Mouse (Mus musculus): Measurements from ENCODE around the gene Casp6. TPM values are rescaled to one million over a fixed set of nuclear protein-coding genes. Genes with fewer than 3 reads are reported as not detected.

The Casp6 gene
- 14.6 and 16.4 TPM in 2 replicates for polyA plus RNA-seq (2012; rRNA removed)

GRCm38 (mm10) chr3:129901271-129901809 lies at the start of gene Casp6:
TSS of gene Casp6 (plus strand) at chr3:129901425.
- peak; percentile 20 to 50 for DNase-seq (ENCODE audit: extremely low spot score in 1 of 2, low spot score in 1 of 2)

- no peak for DNase-seq (ENCODE audit: extremely low spot score in 1 of 2, low spot score in 1 of 2)
Observed at GRCm38 (mm10) chr3:129862592-129862991, 38.6 kb upstream of the Casp6 start.

- DNase-seq (ENCODE audit: extremely low spot score in 1 of 2, low spot score in 1 of 2), result peak in 1 of 2 experiments; percentile 36
Observed at GRCm38 (mm10) chr3:129863698-129864097, 37.5 kb upstream of the Casp6 start.

GRCm38 (mm10) chr3:129877327-129877726 lies 23.9 kb upstream of the Casp6 start:
- DNase-seq (ENCODE audit: extremely low spot score in 1 of 2, low spot score in 1 of 2), result no peak

- DNase-seq (ENCODE audit: extremely low spot score in 1 of 2, low spot score in 1 of 2), result peak; percentile 79 to 95
Observed at GRCm38 (mm10) chr3:129878405-129879021, 22.7 kb upstream of the Casp6 start, which contains the start of gene Pla2g12a. TSS of gene Pla2g12a (plus strand) at chr3:129878606.

GRCm38 (mm10) chr3:129879131-129879757 lies 22.0 kb upstream of the Casp6 start:
- no peak for DNase-seq (ENCODE audit: extremely low spot score in 1 of 2, low spot score in 1 of 2)

- DNase-seq (ENCODE audit: extremely low spot score in 1 of 2, low spot score in 1 of 2), result no peak
Observed at GRCm38 (mm10) chr3:129879913-129880312, 21.3 kb upstream of the Casp6 start.

GRCm38 (mm10) chr3:129880925-129881593 lies 20.2 kb upstream of the Casp6 start:
- no peak for DNase-seq (ENCODE audit: extremely low spot score in 1 of 2, low spot score in 1 of 2)

- no peak for DNase-seq (ENCODE audit: extremely low spot score in 1 of 2, low spot score in 1 of 2)
Observed at GRCm38 (mm10) chr3:129885577-129885976, 15.6 kb upstream of the Casp6 start.

- DNase-seq (ENCODE audit: extremely low spot score in 1 of 2, low spot score in 1 of 2), result no peak
Observed at GRCm38 (mm10) chr3:129886430-129886829, 14.8 kb upstream of the Casp6 start.

GRCm38 (mm10) chr3:129887779-129888517 lies 13.3 kb upstream of the Casp6 start:
- DNase-seq (ENCODE audit: extremely low spot score in 1 of 2, low spot score in 1 of 2), result no peak

GRCm38 (mm10) chr3:129892003-129892402 lies 9.2 kb upstream of the Casp6 start:
- no peak for DNase-seq (ENCODE audit: extremely low spot score in 1 of 2, low spot score in 1 of 2)

GRCm38 (mm10) chr3:129893143-129893542 lies 8.1 kb upstream of the Casp6 start:
- no peak for DNase-seq (ENCODE audit: extremely low spot score in 1 of 2, low spot score in 1 of 2)

- DNase-seq (ENCODE audit: extremely low spot score in 1 of 2, low spot score in 1 of 2), result no peak
Observed at GRCm38 (mm10) chr3:129896591-129896990, 4.6 kb upstream of the Casp6 start.

GRCm38 (mm10) chr3:129898886-129899285 lies 2.3 kb upstream of the Casp6 start:
- DNase-seq (ENCODE audit: extremely low spot score in 1 of 2, low spot score in 1 of 2), result no peak

GRCm38 (mm10) chr3:129903369-129903768 lies 2.1 kb downstream of the Casp6 start:
- peak in 1 of 2 experiments; percentile 28 for DNase-seq (ENCODE audit: extremely low spot score in 1 of 2, low spot score in 1 of 2)

- no peak for DNase-seq (ENCODE audit: extremely low spot score in 1 of 2, low spot score in 1 of 2)
Observed at GRCm38 (mm10) chr3:129903866-129904265, 2.6 kb downstream of the Casp6 start.

GRCm38 (mm10) chr3:129904381-129905132 lies 3.3 kb downstream of the Casp6 start:
- no peak for DNase-seq (ENCODE audit: extremely low spot score in 1 of 2, low spot score in 1 of 2)

GRCm38 (mm10) chr3:129912025-129912424 lies 10.8 kb downstream of the Casp6 start:
- no peak for DNase-seq (ENCODE audit: extremely low spot score in 1 of 2, low spot score in 1 of 2)

- no peak for DNase-seq (ENCODE audit: extremely low spot score in 1 of 2, low spot score in 1 of 2)
Observed at GRCm38 (mm10) chr3:129913241-129913640, 12.0 kb downstream of the Casp6 start.
